Mouse (Mus musculus): Measurements from ENCODE around the gene Wrap53. TPM values are rescaled to one million over a fixed set of nuclear protein-coding genes. Genes with fewer than 3 reads are reported as not detected.
"Not testable (repeated sequence)": the region's sequence is repeated elsewhere in the genome, so short reads cannot be mapped to it uniquely, and the experiment has no call there.

Wrap53 gene
- total RNA-seq, 2 experiments from 2014 or later = 5.0 to 5.4 TPM

GRCm38 (mm10) chr11:69563373-69563772 is 16.7 kb downstream of the Wrap53 start:
- no peak for DNase-seq

DNA sequence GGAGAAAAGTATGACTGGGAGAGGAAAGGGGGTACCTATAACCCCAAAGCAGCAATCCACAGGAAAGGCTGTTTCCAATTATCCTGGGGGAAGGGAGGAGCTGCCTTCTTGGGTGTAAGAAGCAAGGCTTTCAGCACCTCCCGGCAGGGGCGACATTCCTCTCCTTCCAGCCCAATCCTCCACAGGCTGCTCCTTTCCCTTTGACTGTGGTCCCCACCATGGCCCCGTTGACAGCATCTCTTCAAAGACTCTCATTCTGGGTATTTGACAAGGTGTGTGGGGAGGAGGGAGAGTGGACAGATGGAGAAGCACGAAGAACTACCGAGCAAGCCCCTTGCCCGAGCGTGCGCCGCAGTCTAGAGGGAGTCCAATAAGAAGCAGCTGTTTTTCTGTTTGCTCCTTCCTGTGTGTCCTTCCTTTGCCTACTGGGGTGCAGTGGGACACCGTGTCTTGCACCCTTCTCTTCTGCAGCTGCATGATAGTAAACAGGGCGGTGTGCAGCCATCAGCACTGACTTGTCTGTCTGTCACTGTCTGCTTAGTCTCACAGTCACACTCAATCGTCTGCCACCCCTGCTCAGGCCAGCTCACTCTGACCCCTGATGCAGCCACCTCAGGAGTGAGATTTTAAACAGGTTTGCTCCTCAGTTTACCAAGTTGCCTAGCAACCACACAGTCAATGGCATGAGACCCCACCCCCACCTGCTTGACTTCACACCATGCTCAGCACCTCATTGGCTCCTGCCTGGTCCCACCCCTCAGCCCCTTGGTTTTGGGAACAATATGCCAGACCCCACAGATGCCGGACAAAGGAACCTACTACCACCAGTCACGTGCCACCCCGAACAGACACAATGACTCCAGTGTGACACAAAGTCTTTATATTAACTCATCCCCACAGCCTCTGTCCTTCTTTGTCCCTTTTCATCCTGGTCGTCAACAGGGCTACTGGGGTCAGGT is 18.9 kb downstream of the Wrap53 start:
- DNase-seq = no peak

DNA sequence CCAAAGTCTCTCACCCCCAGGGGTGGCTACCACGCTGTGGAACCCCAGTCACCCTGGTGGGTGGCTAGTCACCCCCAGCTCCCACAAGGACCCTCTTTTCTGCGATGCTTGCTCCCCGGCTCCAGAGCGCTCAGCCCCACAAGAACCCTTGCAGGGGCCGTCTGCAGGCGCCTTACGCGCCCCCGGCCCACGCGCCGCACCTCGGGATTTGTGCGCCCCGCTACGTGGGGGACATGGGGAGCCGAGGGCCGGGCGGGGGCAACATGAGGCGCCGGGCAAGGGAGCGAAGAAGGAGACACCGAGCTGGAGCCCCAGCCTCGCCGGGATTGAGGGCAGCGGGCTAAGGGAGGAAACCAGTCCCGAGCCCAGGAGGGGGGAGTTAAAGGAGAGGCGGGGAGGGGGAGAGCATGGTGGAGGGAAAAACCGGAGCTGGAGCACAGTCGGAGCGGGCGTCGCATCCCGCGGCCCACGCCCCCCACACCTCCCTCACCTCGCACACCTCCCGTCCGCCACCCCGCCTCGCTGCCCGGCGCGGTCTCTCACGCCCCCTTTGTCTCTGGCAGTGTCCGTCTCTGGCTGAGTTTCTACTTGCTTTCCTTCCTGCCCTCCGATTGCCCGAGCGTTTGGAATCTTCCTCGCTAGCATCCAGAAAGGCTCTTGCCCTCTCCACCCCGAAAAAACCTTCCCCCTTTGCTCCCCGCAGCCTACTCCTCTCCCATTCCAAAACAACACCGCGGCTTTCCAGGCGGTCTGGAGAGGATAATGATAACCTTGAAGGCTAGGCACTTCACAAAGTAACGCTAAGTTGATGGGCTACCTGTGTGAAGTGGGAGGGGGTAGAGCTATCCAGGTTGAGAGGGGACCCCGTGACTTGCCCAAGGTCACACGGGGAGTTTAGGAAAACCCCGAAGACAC is 19.9 kb downstream of the Wrap53 start, which contains the start of gene Efnb3:
TSS of gene Efnb3 (minus strand) at position 355 of the 915 bp plus-strand sequence.
- peak; percentile 16 to 23 for DNase-seq

GRCm38 (mm10) chr11:69559183-69559582 is 20.9 kb downstream of the Wrap53 start:
- DNase-seq = peak; percentile 74 to 81

DNA sequence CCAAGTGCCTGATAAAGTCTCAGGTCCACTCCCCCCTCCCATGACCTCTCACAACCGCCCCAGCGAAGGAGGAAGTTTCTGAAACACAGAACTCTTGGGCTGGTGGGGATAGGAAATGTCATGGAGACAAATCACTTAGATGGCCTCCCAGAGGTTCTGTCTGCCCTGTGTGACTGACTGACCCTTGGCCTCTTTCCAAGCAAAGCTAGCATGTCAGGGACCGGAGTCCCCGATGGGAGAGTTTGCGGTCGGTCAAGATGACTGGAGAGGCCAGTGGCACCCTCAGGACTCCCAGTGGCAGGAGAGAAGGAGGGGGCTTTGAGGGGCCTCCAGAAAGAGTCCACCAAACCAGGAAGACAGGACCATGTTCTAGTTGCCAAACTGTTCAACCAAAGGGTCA is 21.3 kb downstream of the Wrap53 start:
- DNase-seq = peak; percentile 25 to 33

DNA sequence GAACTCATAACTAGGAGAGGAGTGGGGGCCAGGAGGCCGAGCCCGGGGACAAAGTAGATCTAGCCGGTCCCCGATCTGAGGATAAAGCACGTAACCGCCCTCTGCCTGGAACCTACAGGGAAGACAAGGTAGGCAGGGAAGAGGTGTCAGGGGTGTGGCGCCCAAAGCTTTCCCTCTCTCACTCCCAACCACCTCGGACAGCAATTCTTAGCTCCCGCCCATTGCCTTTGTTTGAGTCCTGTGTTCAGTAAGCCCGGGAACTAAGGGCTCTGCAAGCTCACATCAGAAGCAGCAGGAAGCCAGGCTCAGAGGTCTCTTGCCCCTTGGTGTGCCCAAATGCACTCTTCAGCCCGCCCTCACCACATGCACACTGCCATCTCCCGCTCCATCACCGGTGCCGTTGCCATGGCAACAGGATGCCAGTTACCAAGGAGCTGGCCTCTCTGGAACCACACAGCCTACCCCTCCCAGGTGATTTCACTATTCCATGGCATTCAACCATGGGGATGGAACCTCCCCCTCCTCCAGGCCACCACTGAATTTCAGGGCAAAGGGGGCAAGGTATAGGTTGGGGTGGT is 22.6 kb downstream of the Wrap53 start:
- DNase-seq = no peak

DNA sequence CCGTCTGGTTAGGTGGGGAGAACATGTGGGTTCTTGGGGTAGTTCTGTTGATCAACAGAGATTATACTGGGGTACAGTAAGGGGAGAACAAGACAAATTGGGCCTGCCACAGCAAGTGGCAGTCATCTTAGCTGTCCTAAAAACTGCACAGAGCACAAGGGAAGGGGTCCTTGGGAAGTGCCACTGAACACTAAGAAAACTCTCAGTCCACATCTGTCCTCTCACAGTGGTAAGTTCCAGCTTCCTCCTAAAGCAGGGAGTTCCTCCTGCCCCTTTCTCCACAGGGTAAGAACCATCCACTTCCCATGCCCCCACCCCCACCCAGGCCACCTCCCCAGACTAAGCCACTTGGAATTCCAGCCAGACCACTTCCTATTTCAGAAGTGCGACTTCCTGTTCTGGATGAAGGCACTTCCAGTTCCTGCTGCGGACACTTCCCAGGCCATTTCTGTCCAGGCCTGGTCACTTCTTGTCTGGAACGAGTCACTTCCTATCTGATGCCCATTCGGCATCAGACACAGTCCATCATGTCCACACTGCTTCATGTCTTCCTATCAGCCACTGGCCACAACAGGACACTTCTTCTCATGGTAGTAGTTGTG is 25.4 kb downstream of the Wrap53 start:
- peak in 1 of 2 experiments; percentile 22 for DNase-seq

- DNase-seq = no peak
Measured at GRCm38 (mm10) chr11:69553341-69553721, 26.7 kb downstream of the Wrap53 start.

- no peak for DNase-seq
Measured at GRCm38 (mm10) chr11:69552622-69553340, 27.3 kb downstream of the Wrap53 start.

DNA sequence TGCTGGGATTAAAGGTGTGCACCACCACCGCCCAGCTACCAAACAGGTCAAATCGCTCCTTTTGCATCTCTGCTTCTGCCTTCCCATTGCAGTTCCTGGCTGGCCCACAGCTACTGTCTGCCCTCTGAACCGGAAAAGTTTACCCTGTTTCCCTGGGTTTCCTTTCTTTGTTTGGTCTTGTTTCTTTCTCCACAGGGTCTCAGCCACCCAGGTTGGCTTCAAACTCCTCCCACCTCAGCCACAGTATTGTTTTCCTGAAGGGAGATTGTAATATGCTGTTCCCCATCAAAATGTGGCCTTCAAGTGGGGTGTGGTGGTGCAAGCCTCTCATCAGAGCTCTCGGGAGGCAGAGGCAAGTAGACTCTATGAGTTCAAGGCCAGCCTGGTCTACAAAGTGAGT is 28.7 kb downstream of the Wrap53 start:
- DNase-seq = no peak

GRCm38 (mm10) chr11:69549060-69549656 is 30.9 kb downstream of the Wrap53 start, which contains the start of gene Dnah2:
Gene Dnah2, minus strand, starts transcription at chr11:69549110.
- DNase-seq = no peak

DNA sequence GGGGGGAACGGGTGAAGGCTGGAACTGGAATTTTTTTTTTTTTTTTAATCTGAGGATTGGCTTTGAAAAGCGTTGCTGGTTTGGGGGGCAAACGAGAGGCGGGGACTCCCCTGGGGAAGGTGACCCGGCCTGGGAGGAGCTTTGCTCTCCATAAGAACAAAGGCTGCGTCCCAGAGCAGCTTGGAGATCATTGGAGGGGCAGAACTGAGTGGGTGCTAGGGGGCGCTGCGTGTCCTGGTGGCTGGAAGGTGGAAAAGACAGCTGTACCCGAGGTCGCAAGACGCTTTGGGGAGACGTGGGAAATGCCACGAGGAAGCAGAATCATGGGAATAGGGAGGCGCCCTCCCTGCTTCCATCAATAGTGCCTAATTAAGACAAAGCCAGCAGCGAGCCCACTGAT is 33.0 kb downstream of the Wrap53 start:
- DNase-seq = peak; percentile 43 to 68

DNA sequence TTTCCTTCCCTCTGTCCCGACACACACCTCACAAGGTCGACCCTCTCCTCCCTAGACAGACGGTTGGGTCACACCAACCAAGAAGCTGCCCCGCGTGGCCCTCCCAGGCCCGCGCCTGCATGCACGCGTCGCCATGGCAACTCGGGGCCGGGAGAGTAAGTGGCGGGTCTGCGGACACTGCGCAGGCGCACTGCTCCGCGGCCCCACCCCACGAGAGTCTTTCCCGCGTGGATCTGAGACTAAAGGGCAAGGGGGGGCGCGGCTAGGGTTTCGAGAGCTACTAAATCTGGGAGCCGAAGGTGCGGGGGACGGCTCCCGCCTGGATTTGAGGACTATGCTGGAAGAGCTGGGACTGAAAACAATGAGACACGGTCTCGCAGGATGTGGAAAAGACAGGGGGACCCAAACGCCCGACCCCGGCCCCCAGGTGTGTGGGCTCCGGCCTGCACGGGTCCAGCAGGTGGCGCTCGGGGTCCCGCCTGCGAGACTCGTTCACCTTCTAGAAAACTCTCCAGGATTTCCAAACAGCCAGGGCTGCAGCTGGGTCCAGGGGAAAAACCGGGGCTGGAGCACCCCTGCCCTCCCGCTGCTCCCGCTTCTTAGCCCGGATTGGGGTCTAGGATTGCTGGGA is 33.5 kb downstream of the Wrap53 start:
- DNase-seq = peak; percentile 67 to 84

DNA sequence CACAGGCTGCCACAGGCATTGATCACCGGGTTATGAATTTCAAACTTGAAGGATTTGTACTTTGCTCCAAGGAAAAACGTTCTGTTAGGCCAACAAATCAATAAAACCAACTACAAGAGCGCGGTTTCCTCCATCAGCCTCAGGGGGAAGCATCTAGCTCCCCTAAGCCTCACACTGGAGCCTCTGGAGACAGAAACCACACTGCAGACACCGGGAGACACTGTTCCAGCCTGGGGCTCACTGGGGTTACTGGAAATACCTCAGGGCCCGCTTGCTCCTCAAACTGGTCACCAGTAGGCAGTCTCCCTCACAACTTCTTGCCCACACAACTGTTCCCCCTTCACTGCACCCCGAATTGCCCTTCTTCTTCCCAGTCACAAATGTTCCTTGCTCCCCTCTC is 34.1 kb downstream of the Wrap53 start:
- peak in 1 of 2 experiments; percentile 27 for DNase-seq

GRCm38 (mm10) chr11:69543598-69543997 is 36.5 kb downstream of the Wrap53 start:
- no peak for DNase-seq

- not testable (repeated sequence) for DNase-seq
Measured at GRCm38 (mm10) chr11:69541741-69542140, 38.3 kb downstream of the Wrap53 start.

GRCm38 (mm10) chr11:69540700-69541099 is 39.4 kb downstream of the Wrap53 start:
- no peak for DNase-seq

DNA sequence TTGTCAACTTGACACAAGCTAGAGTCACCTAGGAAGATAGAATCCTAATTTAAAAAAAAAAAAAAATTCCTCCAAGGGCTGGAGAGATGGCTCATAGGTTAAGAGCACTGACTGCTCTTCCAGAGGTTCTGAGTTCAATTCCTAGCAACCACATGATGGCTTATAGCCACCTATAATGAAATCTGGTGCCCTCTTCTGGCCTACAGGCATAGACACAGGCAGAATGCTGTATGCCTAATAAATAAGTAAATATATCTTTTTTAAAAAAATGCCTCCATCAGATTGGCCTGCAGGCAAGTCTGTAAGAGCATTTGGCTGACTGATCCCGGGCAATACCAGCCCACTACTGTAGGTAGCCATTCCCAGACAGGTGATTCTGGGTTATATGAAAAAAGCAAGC is 45.1 kb downstream of the Wrap53 start:
- no peak for DNase-seq

DNA sequence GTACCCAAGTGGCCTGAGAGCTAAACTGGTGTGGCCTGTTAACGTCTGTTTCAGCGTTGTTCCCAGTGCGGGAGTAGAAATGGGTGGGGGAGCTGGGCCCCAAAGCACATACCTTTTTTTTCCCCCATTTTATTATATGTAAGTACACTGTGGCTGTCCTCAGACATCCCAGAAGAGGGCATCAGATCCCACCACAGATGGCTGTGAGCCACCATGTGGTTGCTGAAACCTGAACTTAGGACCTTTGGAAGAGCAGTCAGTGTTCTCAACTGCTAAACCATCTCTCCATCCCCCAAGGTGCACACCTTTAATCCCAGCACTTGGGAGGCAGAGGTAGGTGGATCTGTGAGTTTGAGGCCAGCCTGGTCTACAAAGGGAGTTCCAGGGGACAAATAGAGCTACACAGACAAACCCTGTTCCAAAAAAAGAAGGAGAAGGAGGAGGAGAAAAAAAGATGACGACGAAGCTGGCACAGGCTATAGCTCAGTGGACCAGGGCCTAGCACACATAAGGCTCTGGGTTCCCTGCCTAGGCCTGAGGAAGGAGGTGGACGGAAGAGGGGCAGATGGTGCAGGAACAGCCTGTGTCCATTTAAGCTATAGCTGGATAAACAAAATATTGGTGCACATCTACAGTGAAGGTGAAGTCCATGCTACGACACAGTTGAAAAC is 47.4 kb downstream of the Wrap53 start:
- no peak for DNase-seq

DNA sequence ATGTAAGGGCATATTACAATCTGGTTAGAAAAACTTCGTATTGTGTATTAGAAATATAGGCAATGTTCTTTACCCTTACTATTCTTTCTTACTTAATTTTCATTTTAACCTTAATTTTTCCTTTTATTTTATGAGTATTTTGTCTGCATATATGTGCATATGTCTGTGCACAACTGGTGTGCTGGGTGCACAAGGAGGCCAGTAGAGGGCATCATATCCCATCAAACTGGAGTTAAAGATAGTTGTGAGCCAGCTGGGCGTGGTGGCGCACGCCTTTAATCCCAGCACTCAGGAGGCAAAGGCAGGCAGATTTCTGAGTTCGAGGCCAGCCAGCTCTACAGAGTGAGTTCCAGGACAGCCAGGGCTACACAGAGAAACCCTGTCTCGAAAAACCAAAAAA is 49.3 kb downstream of the Wrap53 start:
- not testable (repeated sequence) for DNase-seq
